Mouse (Mus musculus) brain, embryonic 18.5 days (tissue): Measurements from ENCODE around the gene Flt1.

Experiments used
- DNase-seq: peaks from one replicate; pipeline ENCODE4 v3.0.0-alpha.2; 2012; ENCODE audit warnings: low read depth, low spot score

The Flt1 gene

DNA sequence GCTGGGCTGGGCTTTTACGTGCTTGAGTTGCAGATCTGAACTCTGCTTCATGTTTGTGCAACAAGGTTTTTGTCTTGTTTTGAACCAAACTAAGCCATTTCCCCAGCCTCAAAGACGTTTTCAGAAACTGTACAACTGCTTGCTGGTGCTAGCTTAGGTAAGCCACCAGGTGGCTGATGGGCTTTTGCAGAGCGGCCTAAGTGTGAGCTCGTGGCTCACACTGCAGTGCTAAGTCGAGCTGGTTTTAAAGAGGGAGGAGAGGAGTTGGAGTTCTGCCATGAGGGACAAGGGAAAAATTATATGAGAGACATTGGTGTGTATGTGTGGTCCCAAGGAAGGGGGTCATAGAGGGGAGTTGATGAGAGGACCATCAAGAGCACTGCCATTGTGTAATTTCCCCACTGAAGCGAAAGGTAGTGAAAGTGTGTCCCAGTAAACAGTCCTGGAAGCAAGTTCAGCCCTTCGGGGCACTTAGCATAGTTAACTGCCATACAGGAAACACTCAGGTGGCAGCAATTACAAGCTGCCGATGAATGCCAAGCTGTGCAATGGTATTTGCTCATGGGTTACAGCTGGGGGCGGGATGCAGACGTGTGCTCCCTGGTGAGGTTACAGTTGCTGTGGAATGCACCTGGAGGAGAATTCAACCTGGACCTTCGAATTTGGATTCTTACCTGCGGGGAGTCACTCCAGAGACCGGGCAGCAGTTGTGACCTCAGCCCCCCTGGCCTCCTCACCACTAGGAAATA is 173.8 kb downstream of the Flt1 start:
- DNase-seq: no peak

GRCm38 (mm10) chr5:147549016-147549755 is 176.6 kb downstream of the Flt1 start:
- no peak for DNase-seq

DNA sequence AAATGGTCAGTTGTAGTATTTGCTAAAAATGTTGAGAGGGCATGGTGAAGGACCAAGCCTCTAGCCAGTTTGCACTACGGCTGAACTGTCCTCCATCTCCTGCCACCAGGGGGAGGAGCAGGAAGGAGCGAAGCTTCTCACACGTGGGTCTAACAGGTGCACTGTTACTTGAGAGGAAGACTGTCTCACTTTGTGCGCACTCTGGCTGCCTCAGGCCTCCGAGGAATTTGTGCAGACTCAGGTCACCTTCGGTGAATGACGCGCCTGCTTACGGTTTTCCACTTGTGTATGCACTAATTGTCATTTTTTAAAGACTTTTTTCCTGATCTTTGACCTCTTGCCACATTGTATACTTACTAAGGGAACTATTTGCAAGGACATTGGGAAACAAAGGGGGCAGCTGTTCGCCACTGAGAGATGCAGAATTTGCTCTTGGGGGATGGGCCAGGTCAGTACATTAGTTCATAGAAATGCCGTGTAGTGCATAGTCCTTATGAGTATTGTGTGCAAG is 180.0 kb downstream of the Flt1 start:
- DNase-seq: no peak

DNA sequence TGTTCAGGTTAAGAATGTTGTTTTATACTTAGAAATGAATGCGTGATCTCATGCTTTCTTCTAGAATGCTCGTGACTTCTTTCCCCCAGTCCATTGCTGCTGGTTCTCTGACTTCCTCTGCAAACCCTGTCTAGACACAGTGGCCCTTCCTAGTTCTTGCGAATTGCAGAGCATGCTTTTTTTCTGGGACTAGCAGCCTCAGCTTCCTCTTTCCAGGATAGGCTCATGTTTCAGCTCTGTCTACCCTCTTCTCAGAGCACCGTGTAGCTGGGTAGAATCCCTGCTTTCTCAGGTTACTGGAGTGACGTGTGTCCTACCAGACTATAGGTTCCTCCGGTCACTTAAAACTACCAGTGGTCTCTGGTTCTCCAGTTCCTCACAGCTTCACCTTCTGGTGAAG is 183.5 kb downstream of the Flt1 start:
- DNase-seq: no peak

GRCm38 (mm10) chr5:147539815-147540214 is 186.0 kb downstream of the Flt1 start:
- no peak for DNase-seq

- no peak for DNase-seq
Observed at GRCm38 (mm10) chr5:147539409-147539808, 186.4 kb downstream of the Flt1 start.

DNA sequence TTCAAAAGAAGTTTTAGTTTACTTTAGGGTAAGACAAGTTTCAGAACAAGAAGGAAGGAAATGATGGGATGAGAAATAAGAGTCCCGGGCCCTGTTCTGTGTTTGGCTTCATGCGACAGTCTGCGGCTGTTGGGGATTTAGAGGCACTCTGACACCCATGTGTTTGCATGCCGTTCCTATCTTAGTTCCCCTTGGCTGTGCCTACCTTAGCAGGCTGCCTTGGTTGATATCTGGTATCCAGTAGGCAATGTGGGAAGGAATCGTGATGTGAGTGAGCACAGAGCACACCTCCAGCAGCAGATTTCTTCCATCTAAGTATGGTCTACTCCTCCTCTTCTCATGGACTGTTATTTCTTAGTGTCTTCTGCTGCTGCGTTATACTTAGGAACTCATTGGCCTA is 193.8 kb downstream of the Flt1 start:
- DNase-seq: no peak

GRCm38 (mm10) chr5:147527788-147528187 is 198.0 kb downstream of the Flt1 start:
- DNase-seq: no peak

GRCm38 (mm10) chr5:147527006-147527405 is 198.8 kb downstream of the Flt1 start:
- no peak for DNase-seq
